Comparison of ENCODE assay signal across 11 mouse cellular contexts in genomic region chr19:30160021-30160420, GRCm38 (mm10). TPM values are rescaled to one million over a fixed set of nuclear protein-coding genes. Genes with fewer than 3 reads are reported as not detected.
DNase-seq lines count a peak whose midpoint lies in the region; ATAC-seq and TF ChIP-seq lines count a peak whose summit lies in the region.
"Had no signal": no experiment of that assay in that cellular context is flagged by ENCODE, and none has a peak within 500 bp of the region (broad histone marks: within the 10 kb centered on the region; RNA-seq: fewer than 3 reads in every experiment).

No protein-coding gene starts in this region.

- no peaks in the 10 kb centered on the region for H3K4me1 ChIP-seq in kidney, embryonic 16.5 days (ENCODE audit: insufficient read depth, low read length)
- H3K4me1 ChIP-seq: embryonic facial prominence, embryonic 12.5 days had no signal

- TF ChIP-seq CTCF in brain, embryonic 14.5 days (IDR thresholded peaks at IDR 0.05; ENCODE audit: borderline replicate concordance, extremely low read depth, insufficient read depth, insufficient read length) = no peak
- no peak for TF ChIP-seq CTCF in layer of hippocampus, adult 2 months (conservative IDR thresholded peaks at IDR 0.05)

- H3K4me3 ChIP-seq in kidney, embryonic 16.5 days (ENCODE audit: low read length) = no peak overlapping the region
- H3K4me3 ChIP-seq in layer of hippocampus, adult 2 months = no peak overlapping the region
- H3K4me3 ChIP-seq: embryonic facial prominence, embryonic 12.5 days; liver, embryonic 15.5 days had no signal

- no peak overlapping the region for H3K9ac ChIP-seq in kidney, embryonic 16.5 days (replicated peaks; ENCODE audit: low read length)
- H3K9ac ChIP-seq: embryonic facial prominence, embryonic 12.5 days; liver, embryonic 15.5 days had no signal

- no peaks in the 10 kb centered on the region for H3K9me3 ChIP-seq in kidney, embryonic 16.5 days (ENCODE audit: low read length)
- H3K9me3 ChIP-seq: embryonic facial prominence, embryonic 12.5 days; liver, embryonic 15.5 days had no signal

- no peaks in the 10 kb centered on the region for H3K27me3 ChIP-seq in kidney, embryonic 16.5 days (ENCODE audit: insufficient read depth, low read length)
- H3K27me3 ChIP-seq: embryonic facial prominence, embryonic 12.5 days; liver, embryonic 15.5 days had no signal

- TF ChIP-seq POLR2A in brain, embryonic 14.5 days (IDR thresholded peaks at IDR 0.05; ENCODE audit: borderline replicate concordance, extremely low read depth, insufficient read depth, insufficient read length, poor library complexity, severe bottlenecking) = no peak

- no peak overlapping the region for H3K27ac ChIP-seq in kidney, embryonic 16.5 days (ENCODE audit: low read length)
- H3K27ac ChIP-seq in layer of hippocampus, adult 2 months = peak overlapping the region; percentile 78
- H3K27ac ChIP-seq: embryonic facial prominence, embryonic 12.5 days; kidney, postnatal 0 days; liver, embryonic 15.5 days had no signal

- 77% methylated on average over 2 of the region's 2 CpGs for WGBS in kidney, embryonic 16.5 days

- no peaks in the 10 kb centered on the region for H3K36me3 ChIP-seq in kidney, embryonic 16.5 days (ENCODE audit: insufficient read depth, low read length)
- H3K36me3 ChIP-seq: embryonic facial prominence, embryonic 12.5 days; liver, embryonic 15.5 days had no signal

- H3K4me2 ChIP-seq in kidney, embryonic 16.5 days (replicated peaks; ENCODE audit: low read depth, low read length) = no peak overlapping the region
- H3K4me2 ChIP-seq: embryonic facial prominence, embryonic 12.5 days; liver, embryonic 15.5 days had no signal

- ATAC-seq in kidney, embryonic 16.5 days (ENCODE audit: low FRiP score, low TSS enrichment) = no peak

- peak; percentile 45 for DNase-seq in kidney, adult 18-20 months
- DNase-seq in brain, embryonic 14.5 days (ENCODE audit: low read depth) = peak; percentile 95
- DNase-seq in embryo, embryonic 10.5 days (ENCODE audit: low spot score) = peak; percentile 33
- DNase-seq in layer of hippocampus, adult 2 months (ENCODE audit: low spot score in 2 of 2) = peak; percentile 28 to 71
- no peak for DNase-seq in urinary bladder, postnatal 36 days (ENCODE audit: low spot score in 2 of 2)
- DNase-seq in T-cell, adult 2 months (ENCODE audit: low spot score) = no peak
- no peak for DNase-seq in thymus, postnatal 10 days (ENCODE audit: low spot score in 2 of 2)

RNA-seq across cellular contexts. Expression of gene Gldc, which starts 15.2 kb away (rescaled TPM):
- polyA plus RNA-seq in kidney, embryonic 16.5 days (2015; fragmentation: Nextera tagmentation; extraction: Ambion mirVana) = 10.3 and 10.9 TPM in 2 replicates
- polyA plus RNA-seq in brain, embryonic 14.5 days (2012; rRNA removed) = 13.7 and 18.0 TPM in 2 replicates
- 10 to 100 TPM; 35.9 to 37.1 TPM for total RNA-seq in layer of hippocampus, adult 2 months (2021)

Comparison
In these comparisons a context has a peak if more than half of its experiments do, and no peak if none do; other contexts are left out.
1. DNase-seq: peak in kidney, adult 18-20 months (single experiment), brain, embryonic 14.5 days (single experiment), embryo, embryonic 10.5 days (single experiment) and layer of hippocampus, adult 2 months (2 of 2); none in urinary bladder, postnatal 36 days (0 of 2), T-cell, adult 2 months (single experiment) and thymus, postnatal 10 days (0 of 2).